Mouse (Mus musculus) erythroblast, embryonic 14.5 days (primary cell): ENCODE measurements around the gene Tmem156.

ENCODE experiments used
- GATA1 ChIP-seq: IDR thresholded peaks from 2 replicates; pipeline ENCODE4 v1.6.1; 2012; ENCODE audit warnings: low read length, inconsistent platforms, mixed read lengths
- TAL1 ChIP-seq: IDR thresholded peaks from 3 replicates; pipeline ENCODE4 v1.6.1; 2012; ENCODE audit warnings: low read length, inconsistent platforms, mixed read lengths

DNA sequence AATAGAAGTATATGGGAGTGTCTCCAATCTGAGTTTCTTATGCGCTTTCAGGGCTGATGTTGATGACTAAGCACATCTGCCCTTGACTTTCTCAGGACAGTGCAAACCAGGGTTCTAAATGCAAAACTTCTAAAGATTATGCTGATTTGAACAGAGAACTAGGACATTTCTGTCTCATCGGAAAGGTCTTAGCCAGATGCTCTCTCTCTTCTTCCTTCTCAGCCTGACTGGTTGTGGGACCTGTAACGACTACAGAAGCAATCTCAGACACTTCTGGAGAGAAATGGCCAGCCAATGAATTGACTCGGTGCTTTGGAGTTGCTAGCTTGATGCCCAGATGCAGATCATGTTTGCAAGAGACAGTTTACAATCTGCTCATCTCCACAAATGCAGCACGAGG is 42.1 kb downstream of the Tmem156 start:
- TF ChIP-seq GATA1 (no peak), TAL1 (no peak)
